Mouse (Mus musculus) forebrain, embryonic 12.5 days (tissue): ENCODE measurements around the gene Grap2. TPM values are rescaled to one million over a fixed set of nuclear protein-coding genes. Genes with fewer than 3 reads are reported as not detected.

Experiments used
- ATAC-seq: fragments of 200-750 bp; cut with Nextera tagmentation; 2 replicates; pipeline ENCODE4 v1.8.0; 2017; ENCODE audit warnings: moderate TSS enrichment; ENCODE audit not compliant: low FRiP score
- H3K27ac ChIP-seq: fragments of 300-500 bp; sonication (generic); 2 replicates; pipeline ENCODE4 v1.5.1; 2016; ENCODE audit warnings: mild to moderate bottlenecking
- H3K27me3 ChIP-seq: fragments of 300-500 bp; sonication (generic); 2 replicates; pipeline ENCODE4 v1.6.1; 2016; ENCODE audit warnings: mild to moderate bottlenecking
- H3K36me3 ChIP-seq: fragments of 300-500 bp; sonication (generic); replicated peaks from 2 replicates; pipeline ENCODE4 v1.6.1; 2016; ENCODE audit warnings: mild to moderate bottlenecking
- H3K4me1 ChIP-seq: fragments of 300-500 bp; sonication (generic); 2 replicates; pipeline ENCODE4 v1.6.1; 2016
- H3K4me2 ChIP-seq: fragments of 300-500 bp; sonication (generic); 2 replicates; pipeline ENCODE4 v1.6.1; 2016; ENCODE audit warnings: mild to moderate bottlenecking, moderate library complexity
- H3K4me3 ChIP-seq: fragments of 300-500 bp; sonication (generic); replicated peaks from 2 replicates; pipeline ENCODE4 v1.5.1; 2016; ENCODE audit warnings: mild to moderate bottlenecking
- H3K9ac ChIP-seq: fragments of 300-500 bp; sonication (generic); 2 replicates; pipeline ENCODE4 v1.6.1; 2016; ENCODE audit warnings: mild to moderate bottlenecking
- H3K9me3 ChIP-seq: fragments of 300-500 bp; sonication (generic); 2 replicates; pipeline ENCODE4 v1.6.1; 2016
- WGBS: fragments of 180-500 bp; shearing (Covaris S2); methylation state at CpG from one replicate; pipeline ENCODE4 v1.1.7; 2016; 5-methylcytosine and 5-hydroxymethylcytosine counted together
- polyA plus RNA-seq: library from polyadenylated mRNA; unstranded; fragments of >200 nt; fragmentation: Nextera tagmentation; extraction: Ambion mirVana; gene quantifications from 2 replicates; pipeline ENCODE4 v1.2.1, GENCODE M21; 2016

Grap2 gene
- polyA plus RNA-seq, 1 experiment from 2014 or later: 2.8 TPM

- H3K9ac ChIP-seq: no peak overlapping the region
- H3K27me3 ChIP-seq: 0 out of 2 replicates have a peak, but pooled peaks cover 3% of the 10 kb centered on the region
- H3K4me1 ChIP-seq: peaks cover 11% of the 10 kb centered on the region
- H3K27ac ChIP-seq: no peak overlapping the region
- no peaks in the 10 kb centered on the region for H3K9me3 ChIP-seq
- H3K36me3 ChIP-seq: no peaks in the 10 kb centered on the region
- ATAC-seq: no peak
- no peak overlapping the region for H3K4me3 ChIP-seq
- WGBS: 92% methylated on average over 5 of the region's 5 CpGs
- H3K4me2 ChIP-seq: no peak overlapping the region
These were observed 18.2 kb downstream of the Grap2 start for GRCm38 (mm10) chr15:80590641-80591040.

- no peak overlapping the region for H3K4me3 ChIP-seq
- WGBS: 84% methylated on average over 6 of the region's 6 CpGs
- no peaks in the 10 kb centered on the region for H3K9me3 ChIP-seq
- H3K4me1 ChIP-seq: 0 out of 2 replicates have a peak, but pooled peaks cover 9% of the 10 kb centered on the region
- H3K9ac ChIP-seq: no peak overlapping the region
- no peak for ATAC-seq
- H3K27ac ChIP-seq: no peak overlapping the region
- no peak overlapping the region for H3K4me2 ChIP-seq
- no peaks in the 10 kb centered on the region for H3K36me3 ChIP-seq
- 0 out of 2 replicates have a peak, but pooled peaks cover 3% of the 10 kb centered on the region for H3K27me3 ChIP-seq
These were observed 20.3 kb downstream of the Grap2 start for GRCm38 (mm10) chr15:80592737-80593136.

- 72% methylated on average over 5 of the region's 5 CpGs for WGBS
- no peak overlapping the region for H3K4me2 ChIP-seq
- no peak for ATAC-seq
These were observed 21.5 kb downstream of the Grap2 start for GRCm38 (mm10) chr15:80593877-80594276.

GRCm38 (mm10) chr15:80598750-80599149 lies 26.4 kb downstream of the Grap2 start:
- Histone ChIP-seq H3K4me1 (peaks cover 25% of the 10 kb centered on the region), H3K9ac (no peak overlapping the region), H3K36me3 (no peaks in the 10 kb centered on the region), H3K4me2 (no peak overlapping the region), H3K9me3 (no peaks in the 10 kb centered on the region), H3K27ac (no peak overlapping the region), H3K4me3 (no peak overlapping the region), H3K27me3 (peaks cover 3% of the 10 kb centered on the region; the same call in 1 of the 2 replicates)
- ATAC-seq: no peak
- 78% methylated on average over 12 of the region's 12 CpGs for WGBS

More at GRCm38 (mm10) chr15:80593877-80594276, 21.5 kb downstream of the Grap2 start:
- no peak overlapping the region for H3K4me3 ChIP-seq
- H3K27ac ChIP-seq: no peak overlapping the region
- peaks cover 9% of the 10 kb centered on the region; the same call in 1 of the 2 replicates for H3K4me1 ChIP-seq
- H3K9me3 ChIP-seq: no peaks in the 10 kb centered on the region
- no peak overlapping the region for H3K9ac ChIP-seq
- no peaks in the 10 kb centered on the region for H3K36me3 ChIP-seq
- peaks cover under 1% of the 10 kb centered on the region; the same call in 1 of the 2 replicates for H3K27me3 ChIP-seq

GRCm38 (mm10) chr15:80599213-80599750 lies 26.9 kb downstream of the Grap2 start:
- Histone ChIP-seq H3K4me2 (no peak overlapping the region), H3K9ac (no peak overlapping the region), H3K4me1 (peaks cover 25% of the 10 kb centered on the region), H3K36me3 (no peaks in the 10 kb centered on the region), H3K4me3 (no peak overlapping the region), H3K27ac (no peak overlapping the region), H3K9me3 (no peaks in the 10 kb centered on the region), H3K27me3 (peaks cover 3% of the 10 kb centered on the region; the same call in 1 of the 2 replicates)
- no peak for ATAC-seq
- WGBS: 62% methylated on average over 16 of the region's 16 CpGs

GRCm38 (mm10) chr15:80599843-80600242 lies 27.4 kb downstream of the Grap2 start:
- 90% methylated on average over 4 of the region's 4 CpGs for WGBS
- H3K36me3 ChIP-seq: no peaks in the 10 kb centered on the region
- no peak overlapping the region for H3K4me2 ChIP-seq
- peaks cover 25% of the 10 kb centered on the region for H3K4me1 ChIP-seq
- no peak overlapping the region for H3K9ac ChIP-seq
- no peak for ATAC-seq
- no peaks in the 10 kb centered on the region for H3K9me3 ChIP-seq
- peaks cover 3% of the 10 kb centered on the region; the same call in 1 of the 2 replicates for H3K27me3 ChIP-seq
- no peak overlapping the region for H3K4me3 ChIP-seq
- no peak overlapping the region for H3K27ac ChIP-seq

GRCm38 (mm10) chr15:80601456-80601855 lies 29.1 kb downstream of the Grap2 start:
- Histone ChIP-seq H3K4me3 (no peak overlapping the region), H3K36me3 (no peaks in the 10 kb centered on the region), H3K9me3 (no peaks in the 10 kb centered on the region), H3K27ac (peak overlapping the region; percentile 68), H3K9ac (no peak overlapping the region), H3K4me2 (no peak overlapping the region), H3K27me3 (peaks cover 3% of the 10 kb centered on the region; the same call in 1 of the 2 replicates), H3K4me1 (peaks cover 17% of the 10 kb centered on the region)
- WGBS: 40% methylated on average over 7 of the region's 7 CpGs
- no peak for ATAC-seq

GRCm38 (mm10) chr15:80602487-80602886 lies 30.1 kb downstream of the Grap2 start:
- H3K9ac ChIP-seq: no peak overlapping the region
- H3K4me1 ChIP-seq: peaks cover 17% of the 10 kb centered on the region
- H3K27me3 ChIP-seq: peaks cover 3% of the 10 kb centered on the region; the same call in 1 of the 2 replicates
- no peaks in the 10 kb centered on the region for H3K36me3 ChIP-seq
- no peak overlapping the region for H3K4me2 ChIP-seq
- no peak for ATAC-seq
- WGBS: 45% methylated on average over 7 of the region's 7 CpGs
- 0 out of 2 replicates have a peak overlapping the region, but pooled peaks have one; percentile 36 for H3K27ac ChIP-seq
- H3K4me3 ChIP-seq: no peak overlapping the region
- H3K9me3 ChIP-seq: no peaks in the 10 kb centered on the region

- no peak overlapping the region for H3K4me3 ChIP-seq
- no peak overlapping the region for H3K9ac ChIP-seq
- H3K4me2 ChIP-seq: no peak overlapping the region
- no peak overlapping the region for H3K27ac ChIP-seq
- no peaks in the 10 kb centered on the region for H3K9me3 ChIP-seq
- H3K36me3 ChIP-seq: no peaks in the 10 kb centered on the region
- WGBS: 84% methylated on average over 6 of the region's 6 CpGs
- no peak for ATAC-seq
- H3K4me1 ChIP-seq: peaks cover 17% of the 10 kb centered on the region
- peaks cover 1% of the 10 kb centered on the region; the same call in 1 of the 2 replicates for H3K27me3 ChIP-seq
These were observed 31.6 kb downstream of the Grap2 start for GRCm38 (mm10) chr15:80604026-80604425.

- ATAC-seq: no peak
- no peak overlapping the region for H3K9ac ChIP-seq
- H3K4me3 ChIP-seq: no peak overlapping the region
- H3K36me3 ChIP-seq: no peaks in the 10 kb centered on the region
- no peak overlapping the region for H3K27ac ChIP-seq
- H3K4me2 ChIP-seq: no peak overlapping the region
- 87% methylated on average over 3 of the region's 3 CpGs for WGBS
- H3K27me3 ChIP-seq: no peaks in the 10 kb centered on the region
- peaks cover under 1% of the 10 kb centered on the region; the same call in 1 of the 2 replicates for H3K4me1 ChIP-seq
- H3K9me3 ChIP-seq: no peaks in the 10 kb centered on the region
These were observed 35.6 kb downstream of the Grap2 start for GRCm38 (mm10) chr15:80607970-80608369.

- ATAC-seq: no peak
- 81% methylated on average over 2 of the region's 2 CpGs for WGBS
These were observed 37.9 kb downstream of the Grap2 start for GRCm38 (mm10) chr15:80610335-80610734.

GRCm38 (mm10) chr15:80611478-80611877 lies 39.1 kb downstream of the Grap2 start:
- Histone ChIP-seq H3K9me3 (no peaks in the 10 kb centered on the region), H3K27ac (no peak overlapping the region), H3K36me3 (no peaks in the 10 kb centered on the region), H3K4me2 (no peak overlapping the region), H3K4me3 (no peak overlapping the region), H3K9ac (no peak overlapping the region), H3K4me1 (peaks cover 15% of the 10 kb centered on the region), H3K27me3 (peaks cover 10% of the 10 kb centered on the region)
- WGBS: 83% methylated on average over 5 of the region's 5 CpGs
- no peak for ATAC-seq

More at GRCm38 (mm10) chr15:80610335-80610734, 37.9 kb downstream of the Grap2 start:
- H3K27me3 ChIP-seq: no peaks in the 10 kb centered on the region
- no peaks in the 10 kb centered on the region for H3K9me3 ChIP-seq
- no peak overlapping the region for H3K27ac ChIP-seq
- no peaks in the 10 kb centered on the region for H3K36me3 ChIP-seq
- H3K9ac ChIP-seq: no peak overlapping the region
- no peak overlapping the region for H3K4me2 ChIP-seq
- no peak overlapping the region for H3K4me3 ChIP-seq
- H3K4me1 ChIP-seq: peaks cover 6% of the 10 kb centered on the region; the same call in 1 of the 2 replicates

GRCm38 (mm10) chr15:80613904-80614303 lies 41.5 kb downstream of the Grap2 start:
- Histone ChIP-seq H3K36me3 (no peaks in the 10 kb centered on the region), H3K4me1 (peaks cover 15% of the 10 kb centered on the region), H3K27me3 (peaks cover 21% of the 10 kb centered on the region), H3K27ac (no peak overlapping the region), H3K4me3 (no peak overlapping the region), H3K9ac (no peak overlapping the region), H3K9me3 (no peaks in the 10 kb centered on the region), H3K4me2 (no peak overlapping the region)
- ATAC-seq: no peak
- WGBS: 77% methylated on average over 5 of the region's 5 CpGs
